Mouse (Mus musculus): ENCODE results near the gene Slc35b2.

The Slc35b2 gene

GRCm38 (mm10) chr17:45564531-45565084 lies 934 bp downstream of the Slc35b2 start:
- no peak for DNase-seq (ENCODE audit: low spot score)

GRCm38 (mm10) chr17:45565103-45565502 lies 1.4 kb downstream of the Slc35b2 start:
- DNase-seq (ENCODE audit: low spot score): no peak

GRCm38 (mm10) chr17:45566031-45566359 lies 2.3 kb downstream of the Slc35b2 start:
- no peak for DNase-seq (ENCODE audit: low spot score)

- no peak for DNase-seq (ENCODE audit: low spot score)
Observed at GRCm38 (mm10) chr17:45566360-45567161, 2.9 kb downstream of the Slc35b2 start.

GRCm38 (mm10) chr17:45567162-45567601 lies 3.5 kb downstream of the Slc35b2 start:
- no peak for DNase-seq (ENCODE audit: low spot score)

GRCm38 (mm10) chr17:45568990-45569389 lies 5.3 kb downstream of the Slc35b2 start:
- no peak for DNase-seq (ENCODE audit: low spot score)

- no peak for DNase-seq (ENCODE audit: low spot score)
Observed at GRCm38 (mm10) chr17:45569999-45570398, 6.3 kb downstream of the Slc35b2 start.

GRCm38 (mm10) chr17:45572103-45573086 lies 8.7 kb downstream of the Slc35b2 start:
- DNase-seq (ENCODE audit: low spot score): peak; percentile 78

- peak; percentile 99 for DNase-seq (ENCODE audit: low spot score)
Observed at GRCm38 (mm10) chr17:45573087-45573779, 9.6 kb downstream of the Slc35b2 start, which contains the start of gene Hsp90ab1. Hsp90ab1 (minus strand) TSS chr17:45573271.

GRCm38 (mm10) chr17:45573780-45574123 lies 10.1 kb downstream of the Slc35b2 start:
- peak; percentile 98 for DNase-seq (ENCODE audit: low spot score)

GRCm38 (mm10) chr17:45574129-45574761 lies 10.6 kb downstream of the Slc35b2 start:
- DNase-seq (ENCODE audit: low spot score): peak; percentile 69

- no peak for DNase-seq (ENCODE audit: low spot score)
Observed at GRCm38 (mm10) chr17:45575123-45575897, 11.6 kb downstream of the Slc35b2 start.

GRCm38 (mm10) chr17:45578242-45578641 lies 14.6 kb downstream of the Slc35b2 start:
- no peak for DNase-seq (ENCODE audit: low spot score)

- no peak for DNase-seq (ENCODE audit: low spot score)
Observed at GRCm38 (mm10) chr17:45578843-45579242, 15.2 kb downstream of the Slc35b2 start.

- DNase-seq (ENCODE audit: low spot score): no peak
Observed at GRCm38 (mm10) chr17:45579554-45579953, 15.9 kb downstream of the Slc35b2 start.

GRCm38 (mm10) chr17:45580958-45581477 lies 17.3 kb downstream of the Slc35b2 start:
- no peak for DNase-seq (ENCODE audit: low spot score)

GRCm38 (mm10) chr17:45581567-45581983 lies 17.9 kb downstream of the Slc35b2 start:
- DNase-seq (ENCODE audit: low spot score): peak; percentile 48

- DNase-seq (ENCODE audit: low spot score): no peak
Observed at GRCm38 (mm10) chr17:45582188-45582587, 18.5 kb downstream of the Slc35b2 start.

- DNase-seq (ENCODE audit: low spot score): no peak
Observed at GRCm38 (mm10) chr17:45582715-45583355, 19.2 kb downstream of the Slc35b2 start.
